Mouse (Mus musculus): ENCODE data around the gene Hist1h4h. TPM values are rescaled to one million over a fixed set of nuclear protein-coding genes. Genes with fewer than 3 reads are reported as not detected.
"Not testable (repeated sequence)": the region's sequence is repeated elsewhere in the genome, so short reads cannot be mapped to it uniquely, and the experiment has no call there.

The Hist1h4h gene
- polyA plus RNA-seq, 1 experiment from 2014 or later = 3.3 TPM

DNA sequence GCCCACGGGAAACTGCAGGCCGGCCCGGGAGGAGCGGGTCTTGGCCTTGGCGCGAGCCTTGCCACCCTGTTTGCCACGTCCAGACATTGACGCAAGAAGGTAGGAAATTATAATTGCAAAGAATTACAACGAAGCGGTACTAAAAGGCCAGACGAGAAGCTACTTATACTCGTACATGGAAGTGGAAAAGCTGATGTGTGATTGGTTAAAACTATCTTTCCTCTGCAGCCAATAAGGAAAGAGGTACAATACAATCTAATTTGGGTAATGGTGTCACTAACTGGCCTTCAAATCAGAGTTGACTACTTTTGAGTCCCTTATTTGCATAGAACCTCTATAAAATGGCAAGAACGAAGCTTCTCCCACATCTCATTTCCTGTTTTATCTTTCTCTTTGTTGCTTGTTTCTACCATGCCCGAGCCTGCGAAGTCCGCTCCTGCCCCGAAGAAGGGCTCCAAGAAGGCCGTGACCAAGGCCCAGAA lies 40.2 kb downstream of the Hist1h4h start, which contains the start of the genes Hist1h2ae and Hist1h2bg:
Gene Hist1h2ae, minus strand, starts transcription at position 199 of the 482 bp plus-strand sequence.
Gene Hist1h2bg, plus strand, starts transcription at position 375 of the 482 bp plus-strand sequence.
- ATAC-seq (ENCODE audit: low FRiP score) = peak; percentile 93

DNA sequence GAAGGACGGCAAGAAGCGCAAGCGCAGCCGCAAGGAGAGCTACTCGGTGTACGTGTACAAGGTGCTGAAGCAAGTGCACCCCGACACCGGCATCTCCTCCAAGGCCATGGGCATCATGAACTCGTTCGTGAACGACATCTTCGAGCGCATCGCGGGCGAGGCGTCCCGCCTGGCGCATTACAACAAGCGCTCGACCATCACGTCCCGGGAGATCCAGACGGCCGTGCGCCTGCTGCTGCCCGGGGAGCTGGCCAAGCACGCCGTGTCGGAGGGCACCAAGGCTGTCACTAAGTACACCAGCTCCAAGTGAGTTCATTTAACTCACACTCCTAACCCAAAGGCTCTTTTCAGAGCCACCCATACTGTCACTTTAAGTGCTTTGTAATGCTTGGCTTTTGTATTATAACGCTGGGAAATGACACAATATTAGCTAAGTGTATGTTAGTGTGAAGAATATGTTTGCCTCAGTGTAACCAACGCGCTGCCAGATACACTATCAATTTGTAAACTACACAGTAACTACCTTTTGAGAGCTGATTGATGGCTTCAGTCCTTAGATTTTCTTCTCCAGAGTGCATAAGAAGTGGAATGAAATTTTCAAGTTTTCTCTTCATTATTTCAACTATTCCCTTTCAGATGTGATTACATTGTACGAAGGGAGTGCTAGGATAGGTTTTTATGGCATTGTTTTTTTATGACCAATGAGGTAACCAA lies 40.8 kb downstream of the Hist1h4h start:
- DNase-seq (ENCODE audit: low spot score) = peak; percentile 51
- WGBS = 1% methylated on average over 11 of the region's 34 CpGs

More for the DNA sequence above, 40.2 kb downstream of the Hist1h4h start, which contains the start of the genes Hist1h2ae and Hist1h2bg:
- H3K4me3 ChIP-seq (replicated peaks; ENCODE audit: low read length) = peak within 1 kb of the TSS; percentile 32
- H3K9me3 ChIP-seq (ENCODE audit: control insufficient read depth, low read length) = no peaks in the 10 kb centered on the region
- H3K36me3 ChIP-seq (replicated peaks; ENCODE audit: control insufficient read depth, insufficient read depth) = no peaks in the 10 kb centered on the region
- H3K9ac ChIP-seq = peak within 1 kb of the TSS; percentile 63
- peaks cover 27% of the 10 kb centered on the region for H3K4me1 ChIP-seq (replicated peaks; ENCODE audit: control insufficient read depth, insufficient read depth, low read length)
- peak within 1 kb of the TSS; percentile 67 for H3K4me2 ChIP-seq (replicated peaks)
- H3K27ac ChIP-seq = peak within 1 kb of the TSS; percentile 85
- under 1% methylated on average over 18 of the region's 18 CpGs for WGBS
- peak; percentile 90 for DNase-seq (ENCODE audit: low spot score)
- no peaks in the 10 kb centered on the region for H3K27me3 ChIP-seq (ENCODE audit: control insufficient read depth, insufficient read depth, low read length)

DNA sequence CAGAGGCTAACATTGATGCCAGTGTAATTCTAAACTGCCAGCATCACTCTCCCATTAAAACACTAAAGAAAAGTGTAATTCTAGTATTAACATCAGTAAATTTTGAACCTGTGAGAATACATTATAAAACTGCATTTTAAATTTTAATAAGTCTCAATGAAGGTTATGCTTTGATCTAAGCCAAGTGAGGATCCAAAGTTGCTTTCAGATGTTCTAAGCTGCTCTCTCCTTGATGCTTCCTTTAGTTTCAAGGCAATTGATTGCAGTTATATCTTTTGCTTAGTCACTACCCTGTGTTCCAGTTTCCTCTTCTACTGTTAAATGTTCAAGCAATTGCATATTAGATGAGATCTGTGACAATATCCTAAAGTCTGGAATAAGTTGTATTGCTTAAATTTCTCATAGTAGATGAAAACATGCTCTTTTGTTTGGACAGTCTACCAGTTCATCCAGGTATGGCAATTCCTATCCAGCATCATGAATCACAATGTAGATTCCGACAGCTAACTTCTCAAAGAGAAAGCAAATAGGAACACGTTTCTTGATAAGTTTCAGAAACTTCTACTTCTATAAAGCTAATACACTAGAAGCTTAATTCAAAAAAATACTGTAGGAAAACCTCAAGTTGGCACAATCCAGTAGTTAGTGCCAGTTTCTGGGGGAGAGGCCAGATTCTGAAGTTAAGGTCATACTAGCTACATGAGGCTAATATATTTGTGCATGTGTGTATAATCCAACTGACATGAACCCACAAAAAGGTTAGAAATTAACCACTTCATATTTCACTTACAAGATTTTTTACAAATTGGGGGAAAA lies 41.6 kb downstream of the Hist1h4h start:
- H3K9ac ChIP-seq = peak overlapping the region; percentile 63

More for the DNA sequence above, 40.8 kb downstream of the Hist1h4h start:
- peak overlapping the region; percentile 32 for H3K4me3 ChIP-seq (replicated peaks; ENCODE audit: low read length)
- H3K27me3 ChIP-seq (ENCODE audit: control insufficient read depth, insufficient read depth, low read length); H3K9me3 ChIP-seq (ENCODE audit: control insufficient read depth, low read length); H3K36me3 ChIP-seq (replicated peaks; ENCODE audit: control insufficient read depth, insufficient read depth); ATAC-seq (ENCODE audit: low FRiP score): not testable (repeated sequence)
- H3K4me2 ChIP-seq (replicated peaks) = peak overlapping the region; percentile 67
- peak overlapping the region; percentile 85 for H3K27ac ChIP-seq
- H3K4me1 ChIP-seq (replicated peaks; ENCODE audit: control insufficient read depth, insufficient read depth, low read length) = peaks cover 33% of the 10 kb centered on the region
- H3K9ac ChIP-seq = peak overlapping the region; percentile 63

DNA sequence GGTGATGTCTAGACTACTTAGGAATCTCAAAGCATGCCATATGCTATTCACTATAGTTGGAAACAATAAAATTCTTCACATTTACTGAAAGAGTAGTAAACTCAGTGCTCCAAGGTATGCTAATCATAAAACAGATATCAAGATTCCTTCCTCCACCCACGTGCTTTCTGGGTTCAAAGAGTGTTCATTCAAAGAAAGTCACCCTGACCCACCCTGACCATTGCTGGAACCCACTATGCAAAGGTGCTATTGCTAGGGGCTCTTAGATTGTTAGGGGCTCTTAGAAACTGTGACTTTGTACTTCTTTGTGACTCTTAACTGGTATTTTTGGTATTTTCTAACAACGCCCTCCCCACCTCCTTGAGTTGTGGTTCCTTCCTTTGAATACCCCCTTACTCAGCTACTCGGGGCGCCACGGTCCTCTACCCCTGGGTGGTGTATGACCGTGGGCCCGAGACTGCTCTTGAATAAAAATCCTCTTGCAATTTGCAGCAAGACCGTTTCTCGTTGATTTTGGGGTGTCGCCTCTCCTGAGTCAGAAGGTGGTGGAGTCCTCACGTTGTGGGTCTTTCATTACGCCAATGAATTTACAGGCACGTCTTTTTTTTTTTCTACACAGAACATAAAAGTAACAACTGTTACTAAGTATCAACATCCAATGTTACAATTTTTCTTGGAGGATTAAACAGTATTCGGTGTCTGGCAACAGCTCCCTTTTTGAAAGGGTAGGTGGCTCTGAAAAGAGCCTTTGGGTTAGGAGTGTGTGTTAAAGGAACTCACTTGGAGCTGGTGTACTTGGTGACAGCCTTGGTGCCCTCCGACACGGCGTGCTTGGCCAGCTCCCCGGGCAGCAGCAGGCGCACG lies 42.4 kb downstream of the Hist1h4h start:
- Histone ChIP-seq H3K4me2 (replicated peaks) (peak overlapping the region; percentile 67), H3K4me1 (replicated peaks; ENCODE audit: control insufficient read depth, insufficient read depth, low read length) (peaks cover 36% of the 10 kb centered on the region), H3K4me3 (replicated peaks; ENCODE audit: low read length) (peak overlapping the region; percentile 35), H3K27ac (peak overlapping the region; percentile 85), H3K9ac (peak overlapping the region; percentile 28)
- 8% methylated on average over 18 of the region's 20 CpGs for WGBS
- not testable (repeated sequence) for H3K9me3 ChIP-seq (ENCODE audit: control insufficient read depth, low read length); H3K27me3 ChIP-seq (ENCODE audit: control insufficient read depth, insufficient read depth, low read length); DNase-seq (ENCODE audit: low spot score); ATAC-seq (ENCODE audit: low FRiP score); H3K36me3 ChIP-seq (replicated peaks; ENCODE audit: control insufficient read depth, insufficient read depth)

More for the DNA sequence above, 41.6 kb downstream of the Hist1h4h start:
- Histone ChIP-seq H3K36me3 (replicated peaks; ENCODE audit: control insufficient read depth, insufficient read depth) (no peaks in the 10 kb centered on the region), H3K4me1 (replicated peaks; ENCODE audit: control insufficient read depth, insufficient read depth, low read length) (peaks cover 36% of the 10 kb centered on the region), H3K27ac (peak overlapping the region; percentile 85), H3K27me3 (ENCODE audit: control insufficient read depth, insufficient read depth, low read length) (no peaks in the 10 kb centered on the region), H3K4me3 (replicated peaks; ENCODE audit: low read length) (peak overlapping the region; percentile 35), H3K9me3 (ENCODE audit: control insufficient read depth, low read length) (no peaks in the 10 kb centered on the region), H3K4me2 (replicated peaks) (peak overlapping the region; percentile 67)
- WGBS = 45% methylated on average over 2 of the region's 2 CpGs
- no peak for ATAC-seq (ENCODE audit: low FRiP score)
- DNase-seq (ENCODE audit: low spot score) = no peak

DNA sequence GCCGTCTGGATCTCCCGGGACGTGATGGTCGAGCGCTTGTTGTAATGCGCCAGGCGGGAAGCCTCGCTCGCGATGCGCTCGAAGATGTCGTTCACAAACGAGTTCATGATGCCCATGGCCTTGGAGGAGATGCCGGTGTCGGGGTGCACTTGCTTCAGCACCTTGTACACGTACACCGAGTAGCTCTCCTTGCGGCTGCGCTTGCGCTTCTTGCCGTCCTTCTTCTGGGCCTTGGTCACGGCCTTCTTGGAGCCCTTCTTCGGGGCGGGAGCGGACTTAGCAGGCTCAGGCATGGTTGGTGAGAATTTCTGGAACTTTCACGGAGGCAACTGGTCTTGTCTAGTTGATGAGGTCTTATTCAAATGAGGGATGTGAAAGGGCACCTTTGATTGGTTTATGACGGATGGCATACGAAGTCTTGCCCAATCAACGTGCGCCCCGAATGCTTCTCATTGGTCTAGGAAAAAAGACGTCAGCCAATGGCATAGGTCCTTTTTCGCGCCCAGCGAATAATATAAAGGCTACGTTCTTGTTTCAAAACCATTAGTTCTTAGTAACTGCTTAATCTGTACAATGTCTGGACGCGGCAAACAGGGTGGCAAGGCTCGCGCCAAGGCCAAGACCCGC lies 43.2 kb downstream of the Hist1h4h start, which contains the start of the genes Hist1h2bf and Hist1h2ad:
Gene Hist1h2bf, minus strand, starts transcription at position 299 of the 627 bp plus-strand sequence.
Gene Hist1h2ad, plus strand, starts transcription at position 484 of the 627 bp plus-strand sequence.
- Histone ChIP-seq H3K9ac (peak within 1 kb of the TSS; percentile 28), H3K4me2 (replicated peaks) (peak within 1 kb of the TSS; percentile 67), H3K27ac (peak within 1 kb of the TSS; percentile 87), H3K4me1 (replicated peaks; ENCODE audit: control insufficient read depth, insufficient read depth, low read length) (peaks cover 36% of the 10 kb centered on the region), H3K4me3 (replicated peaks; ENCODE audit: low read length) (peak within 1 kb of the TSS; percentile 35)
- WGBS = under 1% methylated on average over 24 of the region's 42 CpGs
- ATAC-seq (ENCODE audit: low FRiP score) = peak; percentile 93
- not testable (repeated sequence) for H3K36me3 ChIP-seq (replicated peaks; ENCODE audit: control insufficient read depth, insufficient read depth); H3K27me3 ChIP-seq (ENCODE audit: control insufficient read depth, insufficient read depth, low read length); H3K9me3 ChIP-seq (ENCODE audit: control insufficient read depth, low read length)
- DNase-seq (ENCODE audit: low spot score) = peak; percentile 96

DNA sequence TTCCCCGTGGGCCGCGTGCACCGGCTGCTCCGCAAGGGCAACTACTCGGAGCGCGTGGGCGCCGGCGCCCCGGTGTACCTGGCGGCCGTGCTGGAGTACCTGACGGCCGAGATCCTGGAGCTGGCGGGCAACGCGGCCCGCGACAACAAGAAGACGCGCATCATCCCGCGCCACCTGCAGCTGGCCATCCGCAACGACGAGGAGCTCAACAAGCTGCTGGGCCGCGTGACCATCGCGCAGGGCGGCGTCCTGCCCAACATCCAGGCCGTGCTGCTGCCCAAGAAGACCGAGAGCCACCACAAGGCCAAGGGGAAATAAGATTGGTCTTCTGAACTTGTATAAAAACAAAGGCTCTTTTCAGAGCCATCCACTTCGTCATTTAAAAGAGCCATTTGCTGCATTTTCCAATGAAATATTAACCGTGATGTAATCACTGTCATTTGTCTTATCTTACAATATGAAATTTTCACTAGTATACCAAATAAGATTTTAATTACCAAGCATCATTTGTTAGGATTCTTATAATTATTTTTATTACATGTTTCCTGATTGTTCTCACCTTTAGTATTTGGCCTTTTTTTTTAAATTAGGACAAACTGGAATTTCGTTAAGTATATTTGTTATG lies 43.8 kb downstream of the Hist1h4h start:
- Histone ChIP-seq H3K27ac (peak overlapping the region; percentile 87), H3K4me3 (replicated peaks; ENCODE audit: low read length) (peak overlapping the region; percentile 35), H3K4me2 (replicated peaks) (peak overlapping the region; percentile 67), H3K4me1 (replicated peaks; ENCODE audit: control insufficient read depth, insufficient read depth, low read length) (peaks cover 36% of the 10 kb centered on the region)
- H3K36me3 ChIP-seq (replicated peaks; ENCODE audit: control insufficient read depth, insufficient read depth); ATAC-seq (ENCODE audit: low FRiP score); H3K9ac ChIP-seq; H3K27me3 ChIP-seq (ENCODE audit: control insufficient read depth, insufficient read depth, low read length); H3K9me3 ChIP-seq (ENCODE audit: control insufficient read depth, low read length): not testable (repeated sequence)
- under 1% methylated on average over 6 of the region's 39 CpGs for WGBS
- DNase-seq (ENCODE audit: low spot score) = peak; percentile 37

DNA sequence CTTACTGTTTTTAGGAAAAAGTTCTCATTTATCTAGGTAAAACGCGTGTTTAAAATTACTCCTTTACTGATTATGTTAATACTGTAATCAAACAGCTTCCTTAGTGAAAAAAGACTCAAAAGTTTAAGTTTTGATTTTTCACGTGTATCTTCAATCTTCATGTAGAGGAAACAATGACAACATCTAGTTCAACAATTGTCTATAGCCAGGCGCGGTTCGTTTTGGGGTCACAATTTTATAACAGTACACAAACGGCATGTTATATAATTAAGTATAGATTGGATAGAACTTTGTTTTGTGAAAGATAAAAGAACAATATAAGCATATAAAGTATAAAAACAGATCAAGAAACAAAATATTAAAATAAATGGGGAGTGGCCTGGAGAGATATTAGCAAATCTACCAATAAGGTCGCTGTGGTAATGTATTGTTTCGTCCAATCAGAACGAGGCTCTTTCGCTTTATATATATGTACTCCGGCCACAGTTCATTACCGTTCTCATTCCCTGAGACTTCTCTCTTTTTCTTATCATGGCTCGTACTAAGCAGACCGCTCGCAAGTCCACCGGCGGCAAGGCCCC lies 44.5 kb downstream of the Hist1h4h start, which contains the start of gene Hist1h3d:
Gene Hist1h3d, plus strand, starts transcription at position 493 of the 581 bp plus-strand sequence.
- ATAC-seq (ENCODE audit: low FRiP score) (peak; percentile 62), DNase-seq (ENCODE audit: low spot score) (peak; percentile 87)
- H3K4me3 ChIP-seq (replicated peaks; ENCODE audit: low read length) = peak within 1 kb of the TSS; percentile 35
- H3K9ac ChIP-seq = peak within 1 kb of the TSS; percentile 71
- H3K27me3 ChIP-seq (ENCODE audit: control insufficient read depth, insufficient read depth, low read length) = no peaks in the 10 kb centered on the region
- no peaks in the 10 kb centered on the region for H3K36me3 ChIP-seq (replicated peaks; ENCODE audit: control insufficient read depth, insufficient read depth)
- peak within 1 kb of the TSS; percentile 67 for H3K4me2 ChIP-seq (replicated peaks)
- H3K9me3 ChIP-seq (ENCODE audit: control insufficient read depth, low read length) = no peaks in the 10 kb centered on the region
- under 1% methylated on average over 18 of the region's 18 CpGs for WGBS
- H3K4me1 ChIP-seq (replicated peaks; ENCODE audit: control insufficient read depth, insufficient read depth, low read length) = peaks cover 31% of the 10 kb centered on the region
- peak within 1 kb of the TSS; percentile 87 for H3K27ac ChIP-seq
